Mouse (Mus musculus) megakaryocyte, embryonic 14.5 days (primary cell): Measurements from ENCODE around the gene Pes1.

Experiments
- FLI1 ChIP-seq: IDR thresholded peaks from 2 replicates; pipeline ENCODE4 v1.6.1; 2012; ENCODE audit warnings: low read length, inconsistent platforms, mixed read lengths
- GATA1 ChIP-seq: IDR thresholded peaks from 3 replicates; pipeline ENCODE4 v1.6.1; 2012; ENCODE audit warnings: mixed read lengths, low read length, inconsistent platforms, borderline replicate concordance

- no peak for TF ChIP-seq GATA1
- no peak for TF ChIP-seq FLI1
Observed at GRCm38 (mm10) chr11:3999547-3999946, 35.8 kb downstream of the Pes1 start.
